Mouse (Mus musculus): ENCODE results near the gene Dcaf15. TPM values are rescaled to one million over a fixed set of nuclear protein-coding genes. Genes with fewer than 3 reads are reported as not detected.

Dcaf15 gene
- total and polyA plus RNA-seq, 3 experiments: 34.4 to 56.1 TPM; not detected in 1

DNA sequence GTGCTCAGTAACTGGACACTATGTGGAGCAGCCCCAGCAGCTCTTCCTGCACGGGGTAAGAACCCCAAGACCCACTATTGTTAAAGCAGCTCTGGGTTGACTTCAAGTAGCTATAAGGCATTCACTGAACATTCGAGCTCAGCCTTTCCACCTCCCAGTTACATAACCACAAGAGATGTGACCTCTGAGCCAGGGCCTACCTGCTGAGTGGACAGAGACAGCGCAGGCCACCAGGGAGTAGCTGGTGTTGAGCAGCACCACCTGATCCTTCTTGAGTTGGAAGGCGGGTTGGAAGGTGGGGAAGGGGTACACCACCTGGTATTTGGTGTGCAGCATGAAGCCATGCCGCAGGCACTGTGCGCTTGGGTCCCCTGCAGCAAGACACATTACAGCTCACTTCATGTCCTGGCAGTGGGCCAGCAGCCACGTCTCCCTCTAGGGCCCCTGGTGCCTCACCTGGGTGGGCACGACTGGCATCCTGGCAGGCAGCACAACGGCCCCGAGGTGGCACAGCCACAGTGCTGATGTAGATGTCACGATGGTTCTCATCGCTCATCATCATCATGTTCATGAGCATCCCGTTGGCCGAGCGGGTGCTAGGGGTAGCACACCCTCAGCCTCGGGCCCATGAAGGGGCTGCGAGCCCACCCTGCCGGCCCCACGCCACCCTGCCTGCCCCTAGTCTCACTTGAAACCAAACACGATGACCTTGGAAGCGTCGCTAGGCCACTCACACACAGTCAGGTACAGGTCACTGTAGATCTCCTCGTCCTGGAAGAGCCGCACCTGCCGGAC is 2.9 kb downstream of the Dcaf15 start:
- H3K27ac ChIP-seq (ENCODE audit: control insufficient read depth, low read depth, low read length): no peak overlapping the region
- peaks cover 0 to 9% of the 10 kb centered on the region in 2 experiments; a peak in 3 of 4 replicates for H3K36me3 ChIP-seq (ENCODE audit: control insufficient read depth in 1 of 2, insufficient read depth in 2 of 2, low read length in 2 of 2)
- TF ChIP-seq UBTF (IDR thresholded peaks at IDR 0.05; ENCODE audit: borderline replicate concordance, insufficient read depth, low read depth, low read length): no peak
- TF ChIP-seq GABPA (IDR thresholded peaks at IDR 0.05; ENCODE audit: low read depth, low read length): no peak
- TF ChIP-seq USF2 (IDR thresholded peaks at IDR 0.05; ENCODE audit: borderline replicate concordance in 1 of 2, insufficient read depth in 1 of 2, low read depth in 1 of 2, low read length in 2 of 2): no peak
- no peak for TF ChIP-seq RCOR1 (IDR thresholded peaks at IDR 0.05; ENCODE audit: low read depth, low read length)
- no peak for TF ChIP-seq NELFE (IDR thresholded peaks at IDR 0.05; ENCODE audit: low read depth, low read length)
- no peak for TF ChIP-seq NRF1 (IDR thresholded peaks at IDR 0.05; ENCODE audit: insufficient read depth, low read depth, low read length, poor library complexity, severe bottlenecking)
- TF ChIP-seq USF1 (IDR thresholded peaks at IDR 0.05; ENCODE audit: low read depth, low read length): no peak
- no peak for TF ChIP-seq MXI1 (IDR thresholded peaks at IDR 0.05; ENCODE audit: low read depth, low read length)
- no peak for TF ChIP-seq POLR2A (IDR thresholded peaks at IDR 0.05; ENCODE audit: control insufficient read depth in 1 of 2, insufficient read depth in 1 of 2, low read depth in 1 of 2, low read length in 2 of 2, poor library complexity in 1 of 2)
- no peak for TF ChIP-seq POLR2AphosphoS5 (IDR thresholded peaks at IDR 0.05; ENCODE audit: borderline replicate concordance, low read depth, low read length)
- TF ChIP-seq POLR2AphosphoS2 (IDR thresholded peaks at IDR 0.05; ENCODE audit: low read length): no peak
- TF ChIP-seq CHD1 (IDR thresholded peaks at IDR 0.05; ENCODE audit: low read depth, low read length): no peak
- peaks cover 2 to 13% of the 10 kb centered on the region in 2 experiments; a peak in 3 of 4 replicates for H3K4me1 ChIP-seq (ENCODE audit: control insufficient read depth in 1 of 2, insufficient read depth in 2 of 2, low read length in 2 of 2)
- no peak overlapping the region for H3K9ac ChIP-seq (ENCODE audit: control insufficient read depth, low read depth, low read length, poor library complexity, severe bottlenecking)
- DNase-seq (ENCODE audit: low read depth, low spot score): no peak
- H3K79me2 ChIP-seq (ENCODE audit: control insufficient read depth, insufficient read depth, low read length, poor library complexity): peaks cover 9% of the 10 kb centered on the region
- no peaks in the 10 kb centered on the region for H3K27me3 ChIP-seq (ENCODE audit: control insufficient read depth in 1 of 2, insufficient read depth in 2 of 2, low read length in 2 of 2)
- H3K9me3 ChIP-seq (replicated peaks; ENCODE audit: insufficient read depth, low read length): no peaks in the 10 kb centered on the region
- no peak overlapping the region for H3K4me3 ChIP-seq (ENCODE audit: control insufficient read depth in 1 of 2, insufficient read depth in 1 of 2, low read depth in 2 of 2, low read length in 2 of 2)

DNA sequence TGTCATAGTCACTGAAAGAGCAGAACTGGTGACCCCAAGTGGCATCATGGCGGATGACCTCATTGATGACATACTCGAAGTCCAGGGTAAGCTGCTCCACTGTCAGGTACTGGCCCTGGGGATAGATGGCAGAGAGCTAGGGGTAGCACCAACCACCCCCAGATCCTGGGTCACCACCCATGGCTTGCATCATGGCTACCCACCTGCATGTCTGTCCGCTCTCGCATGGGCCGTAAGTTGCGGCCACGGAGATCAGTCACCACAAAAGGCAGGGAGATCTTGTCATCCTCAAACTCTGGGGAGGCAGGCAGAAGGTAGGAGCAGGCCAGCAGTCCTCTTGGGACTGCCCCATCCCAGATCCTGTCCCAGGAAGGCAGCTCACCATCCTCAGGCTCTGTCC is 6.2 kb downstream of the Dcaf15 start:
- peaks cover 0 to 2% of the 10 kb centered on the region in 2 experiments; a peak in 2 of 4 replicates for H3K36me3 ChIP-seq (ENCODE audit: control insufficient read depth in 1 of 2, insufficient read depth in 2 of 2, low read length in 2 of 2)
- TF ChIP-seq GATA1 (IDR thresholded peaks at IDR 0.05; ENCODE audit: low read depth, low read length) (no peak), TAL1 (IDR thresholded peaks at IDR 0.05; ENCODE audit: low read length) (no peak), GABPA (IDR thresholded peaks at IDR 0.05; ENCODE audit: low read depth, low read length) (no peak), POLR2AphosphoS2 (IDR thresholded peaks at IDR 0.05; ENCODE audit: low read length) (no peak), SMC3 (IDR thresholded peaks at IDR 0.05; ENCODE audit: low read depth, low read length) (no peak), NRF1 (IDR thresholded peaks at IDR 0.05; ENCODE audit: insufficient read depth, low read depth, low read length, poor library complexity, severe bottlenecking) (no peak), CHD2 (IDR thresholded peaks at IDR 0.05; ENCODE audit: low read length) (no peak), ETS1 (IDR thresholded peaks at IDR 0.05; ENCODE audit: low read depth, low read length) (no peak), ELF1 (IDR thresholded peaks at IDR 0.05; ENCODE audit: low read depth, low read length) (no peak), ZKSCAN1 (IDR thresholded peaks at IDR 0.05; ENCODE audit: low read depth, low read length) (no peak), RCOR1 (IDR thresholded peaks at IDR 0.05; ENCODE audit: low read depth, low read length) (no peak), TBP (IDR thresholded peaks at IDR 0.05; ENCODE audit: low read depth, low read length) (no peak), POLR2AphosphoS5 (IDR thresholded peaks at IDR 0.05; ENCODE audit: borderline replicate concordance, low read depth, low read length) (no peak), USF2 (IDR thresholded peaks at IDR 0.05; ENCODE audit: borderline replicate concordance in 1 of 2, insufficient read depth in 1 of 2, low read depth in 1 of 2, low read length in 2 of 2) (no peak), ZMIZ1 (IDR thresholded peaks at IDR 0.05; ENCODE audit: low read depth, low read length) (no peak), MAX (IDR thresholded peaks at IDR 0.05; ENCODE audit: low read length) (no peak), BHLHE40 (IDR thresholded peaks at IDR 0.05; ENCODE audit: borderline replicate concordance, low read depth, low read length) (no peak)
- no peak overlapping the region for H3K27ac ChIP-seq (ENCODE audit: control insufficient read depth, low read depth, low read length)

More for the DNA sequence above, 6.2 kb downstream of the Dcaf15 start:
- no peaks in the 10 kb centered on the region for H3K9me3 ChIP-seq (replicated peaks; ENCODE audit: insufficient read depth, low read length)
- H3K4me1 ChIP-seq (ENCODE audit: control insufficient read depth in 1 of 2, insufficient read depth in 2 of 2, low read length in 2 of 2): peaks cover 0 to 3% of the 10 kb centered on the region in 2 experiments; a peak in 1 of 4 replicates
- no peaks in the 10 kb centered on the region for H3K27me3 ChIP-seq (ENCODE audit: control insufficient read depth in 1 of 2, insufficient read depth in 2 of 2, low read length in 2 of 2)
- H3K79me2 ChIP-seq (ENCODE audit: control insufficient read depth, insufficient read depth, low read length, poor library complexity): peaks cover 2% of the 10 kb centered on the region; the same call in 1 of the 2 replicates
- no peak for DNase-seq (ENCODE audit: low read depth, low spot score)
- no peak overlapping the region for H3K9ac ChIP-seq (ENCODE audit: control insufficient read depth, low read depth, low read length, poor library complexity, severe bottlenecking)
- H3K4me3 ChIP-seq (ENCODE audit: control insufficient read depth in 1 of 2, insufficient read depth in 1 of 2, low read depth in 2 of 2, low read length in 2 of 2): no peak overlapping the region

Data from MEL (cell line).